Mouse (Mus musculus): ENCODE results near the gene Angel2. TPM values are rescaled to one million over a fixed set of nuclear protein-coding genes. Genes with fewer than 3 reads are reported as not detected.
"Not testable (repeated sequence)": the region's sequence is repeated elsewhere in the genome, so short reads cannot be mapped to it uniquely, and the experiment has no call there.

Angel2 gene
- 40.3 and 45.7 TPM in 2 replicates for polyA plus RNA-seq (2015; fragmentation: Nextera tagmentation; extraction: Ambion mirVana)

DNA sequence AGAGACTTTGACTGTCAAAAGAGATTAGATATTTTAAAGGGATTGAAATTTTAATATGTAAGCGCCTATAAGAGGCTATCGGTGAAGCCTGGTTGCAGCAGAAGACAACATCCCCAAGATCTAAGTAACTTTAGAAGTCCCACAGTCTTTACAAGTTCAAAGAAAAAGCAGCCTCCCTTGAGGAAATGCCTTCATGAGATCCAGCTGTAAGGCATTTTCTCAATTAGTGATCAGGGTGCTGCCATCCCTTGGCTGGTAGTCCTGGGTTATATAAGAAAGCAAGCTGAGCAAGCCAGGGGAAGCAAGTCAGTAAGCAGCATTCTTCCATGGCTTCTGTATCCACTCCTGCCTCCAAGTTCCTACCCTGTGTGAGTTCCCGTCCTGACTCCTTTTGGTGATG, at the start of gene Angel2:
TSS of gene Angel2 (plus strand) at position 301 of the 400 bp plus-strand sequence.
- H3K27ac ChIP-seq (replicated peaks); ATAC-seq (ENCODE audit: insufficient number of reproducible peaks, low FRiP score, low TSS enrichment, low read depth); H3K9ac ChIP-seq; H3K36me3 ChIP-seq; H3K27me3 ChIP-seq; H3K9me3 ChIP-seq (replicated peaks); H3K4me3 ChIP-seq (replicated peaks); H3K4me1 ChIP-seq; H3K4me2 ChIP-seq (replicated peaks): not testable (repeated sequence)
- WGBS = 70% methylated on average over 3 of the region's 3 CpGs

DNA sequence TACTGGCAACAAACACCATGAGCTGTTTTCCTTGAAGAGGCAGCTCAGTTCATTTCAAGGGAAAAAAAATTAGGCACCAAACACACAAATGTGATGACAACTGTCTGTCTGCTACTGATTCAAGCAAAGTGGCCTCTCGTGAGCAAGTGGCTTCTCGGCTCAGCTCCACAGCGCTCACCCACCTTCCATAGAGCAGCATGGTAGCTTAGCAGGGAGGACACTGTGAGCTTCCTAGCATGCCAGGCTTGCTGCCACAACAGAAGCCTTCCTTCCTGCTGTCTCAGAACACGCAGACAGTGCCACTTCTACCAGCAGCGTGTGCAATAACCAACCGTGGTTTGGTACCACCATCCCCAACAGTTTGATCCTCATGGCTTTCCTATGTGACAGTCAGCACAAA, 49.2 kb upstream of the Angel2 start:
- Histone ChIP-seq H3K4me2 (replicated peaks) (no peak overlapping the region), H3K9me3 (replicated peaks) (no peaks in the 10 kb centered on the region), H3K4me3 (replicated peaks) (no peak overlapping the region), H3K36me3 (peaks cover 27% of the 10 kb centered on the region; the same call in 1 of the 2 replicates), H3K4me1 (no peaks in the 10 kb centered on the region), H3K27ac (replicated peaks) (no peak overlapping the region), H3K27me3 (no peaks in the 10 kb centered on the region), H3K9ac (no peak overlapping the region)
- no peak for ATAC-seq (ENCODE audit: insufficient number of reproducible peaks, low FRiP score, low TSS enrichment, low read depth)
- WGBS = 88% methylated on average over 6 of the region's 6 CpGs

DNA sequence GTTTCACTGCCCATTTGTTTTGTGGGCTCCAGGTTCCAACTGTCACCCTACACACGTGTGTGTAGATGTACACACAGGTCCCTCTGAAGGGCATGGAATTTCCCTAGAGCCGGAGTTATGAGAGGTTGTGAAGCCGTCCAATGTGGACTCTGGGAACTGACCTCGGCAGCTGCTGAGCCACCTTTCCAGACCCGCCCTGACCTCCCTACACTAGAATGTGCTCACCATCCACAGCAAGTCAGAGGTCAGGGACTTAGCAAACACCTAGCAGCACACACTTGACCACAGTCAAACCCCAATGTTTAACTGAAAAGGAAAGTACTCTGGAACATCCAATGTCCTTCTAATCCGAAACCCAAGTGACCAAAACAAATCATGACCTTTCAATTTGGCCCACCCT, 44.3 kb upstream of the Angel2 start:
- Histone ChIP-seq H3K4me3 (replicated peaks) (no peak overlapping the region), H3K27ac (replicated peaks) (no peak overlapping the region), H3K9me3 (replicated peaks) (no peaks in the 10 kb centered on the region), H3K9ac (no peak overlapping the region), H3K4me2 (replicated peaks) (no peak overlapping the region), H3K4me1 (no peaks in the 10 kb centered on the region), H3K27me3 (no peaks in the 10 kb centered on the region), H3K36me3 (peaks cover 22% of the 10 kb centered on the region; the same call in 1 of the 2 replicates)
- WGBS = 67% methylated on average over 6 of the region's 6 CpGs
- ATAC-seq (ENCODE audit: insufficient number of reproducible peaks, low FRiP score, low TSS enrichment, low read depth) = no peak

DNA sequence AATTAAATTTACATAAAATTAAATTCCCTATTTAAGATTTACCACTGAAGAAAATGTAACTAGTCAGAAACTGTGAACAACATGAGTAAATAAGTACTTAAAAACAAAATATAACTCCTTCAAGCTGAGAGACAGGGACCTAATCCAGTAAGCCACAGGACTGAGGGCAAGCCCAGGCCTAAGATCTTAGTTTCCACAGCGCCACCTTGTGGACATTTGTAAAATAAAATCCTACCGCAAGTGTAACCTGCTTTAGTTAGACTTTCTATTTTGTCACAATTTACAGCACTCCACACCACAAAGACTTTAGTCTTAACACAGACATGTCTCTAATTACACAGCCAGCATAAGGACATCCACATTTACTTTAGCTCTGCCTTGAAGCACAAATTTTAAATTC, 43.5 kb upstream of the Angel2 start:
- 3% methylated on average over 2 of the region's 2 CpGs for WGBS
- Histone ChIP-seq H3K27ac (replicated peaks) (no peak overlapping the region), H3K9me3 (replicated peaks) (no peaks in the 10 kb centered on the region), H3K4me2 (replicated peaks) (no peak overlapping the region), H3K4me3 (replicated peaks) (no peak overlapping the region), H3K36me3 (peaks cover 25% of the 10 kb centered on the region; the same call in 1 of the 2 replicates), H3K27me3 (no peaks in the 10 kb centered on the region), H3K9ac (no peak overlapping the region), H3K4me1 (no peaks in the 10 kb centered on the region)
- ATAC-seq (ENCODE audit: insufficient number of reproducible peaks, low FRiP score, low TSS enrichment, low read depth) = no peak

DNA sequence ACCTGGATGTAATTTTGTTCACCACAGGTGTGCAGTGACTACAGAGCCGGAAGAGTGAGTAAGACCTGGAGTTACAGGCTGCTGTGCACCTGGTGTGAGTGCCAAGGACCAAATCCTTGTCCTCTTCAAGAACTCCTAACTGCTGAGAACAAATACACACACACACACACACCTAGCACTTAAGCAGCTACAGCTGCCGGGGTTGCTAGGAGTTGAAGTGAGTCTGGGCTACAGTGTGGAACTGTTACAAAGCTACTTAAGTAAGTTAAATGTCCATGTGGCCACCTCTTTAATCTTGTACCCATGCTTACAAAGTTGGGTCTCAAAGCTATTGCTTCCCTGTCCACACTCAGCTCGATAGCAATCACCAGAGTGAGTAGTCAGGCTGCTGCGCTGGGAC, 38.9 kb upstream of the Angel2 start:
- H3K27ac ChIP-seq (replicated peaks) = no peak overlapping the region
- no peak overlapping the region for H3K4me3 ChIP-seq (replicated peaks)
- H3K4me2 ChIP-seq (replicated peaks) = no peak overlapping the region
- peaks cover 38% of the 10 kb centered on the region for H3K36me3 ChIP-seq
- no peaks in the 10 kb centered on the region for H3K4me1 ChIP-seq
- no peaks in the 10 kb centered on the region for H3K9me3 ChIP-seq (replicated peaks)
- WGBS = 84% methylated on average over 4 of the region's 4 CpGs
- H3K9ac ChIP-seq = no peak overlapping the region
- no peak for ATAC-seq (ENCODE audit: insufficient number of reproducible peaks, low FRiP score, low TSS enrichment, low read depth)
- H3K27me3 ChIP-seq = no peaks in the 10 kb centered on the region

DNA sequence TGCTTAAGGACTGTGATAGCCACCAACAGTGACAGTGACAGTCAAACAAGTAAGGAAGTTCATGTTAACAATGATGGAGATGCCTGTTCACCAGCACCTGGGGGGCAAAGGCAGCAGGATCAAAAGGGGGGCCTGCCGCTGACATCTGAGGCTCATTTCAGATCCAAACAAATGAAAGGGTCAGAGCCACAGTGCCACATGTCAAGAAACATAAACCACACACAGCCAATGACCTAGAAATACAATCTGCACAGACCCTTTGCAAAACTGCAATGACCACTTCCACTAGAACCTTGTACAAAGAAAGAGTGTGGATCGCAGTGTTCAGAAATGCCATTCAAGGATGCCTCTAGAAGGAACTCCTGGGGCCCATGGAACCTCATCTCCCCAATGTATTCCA, 36.9 kb upstream of the Angel2 start:
- Histone ChIP-seq H3K4me2 (replicated peaks) (no peak overlapping the region), H3K36me3 (peaks cover 43% of the 10 kb centered on the region), H3K27me3 (no peaks in the 10 kb centered on the region), H3K9me3 (replicated peaks) (no peaks in the 10 kb centered on the region), H3K4me1 (no peaks in the 10 kb centered on the region), H3K4me3 (replicated peaks) (no peak overlapping the region), H3K9ac (no peak overlapping the region), H3K27ac (replicated peaks) (no peak overlapping the region)
- ATAC-seq (ENCODE audit: insufficient number of reproducible peaks, low FRiP score, low TSS enrichment, low read depth) = no peak
- 91% methylated on average over 2 of the region's 2 CpGs for WGBS

DNA sequence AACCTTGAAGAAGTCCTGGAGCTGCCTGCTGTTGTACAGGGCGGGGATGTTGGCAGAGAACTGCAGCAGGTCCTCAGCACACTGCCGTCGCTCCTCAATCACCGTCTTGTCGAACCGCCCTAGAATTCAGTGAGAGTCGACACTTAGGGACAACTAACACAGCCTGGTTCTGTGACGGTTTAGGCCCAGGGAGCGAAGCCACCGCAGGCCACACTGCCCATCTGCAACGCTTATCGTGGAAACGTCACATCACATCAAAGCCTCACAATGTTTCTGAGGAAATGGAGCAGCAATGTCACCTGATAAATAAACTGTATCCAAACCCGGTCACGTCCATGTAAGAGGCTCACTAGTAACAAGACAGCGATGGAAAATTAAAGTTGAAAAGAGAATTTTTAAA, 36.3 kb upstream of the Angel2 start:
- no peak overlapping the region for H3K4me2 ChIP-seq (replicated peaks)
- no peaks in the 10 kb centered on the region for H3K4me1 ChIP-seq
- WGBS = 87% methylated on average over 16 of the region's 16 CpGs
- H3K36me3 ChIP-seq = peaks cover 37% of the 10 kb centered on the region
- no peak overlapping the region for H3K4me3 ChIP-seq (replicated peaks)
- no peaks in the 10 kb centered on the region for H3K9me3 ChIP-seq (replicated peaks)
- ATAC-seq (ENCODE audit: insufficient number of reproducible peaks, low FRiP score, low TSS enrichment, low read depth) = no peak
- no peak overlapping the region for H3K27ac ChIP-seq (replicated peaks)
- H3K27me3 ChIP-seq = no peaks in the 10 kb centered on the region
- no peak overlapping the region for H3K9ac ChIP-seq

DNA sequence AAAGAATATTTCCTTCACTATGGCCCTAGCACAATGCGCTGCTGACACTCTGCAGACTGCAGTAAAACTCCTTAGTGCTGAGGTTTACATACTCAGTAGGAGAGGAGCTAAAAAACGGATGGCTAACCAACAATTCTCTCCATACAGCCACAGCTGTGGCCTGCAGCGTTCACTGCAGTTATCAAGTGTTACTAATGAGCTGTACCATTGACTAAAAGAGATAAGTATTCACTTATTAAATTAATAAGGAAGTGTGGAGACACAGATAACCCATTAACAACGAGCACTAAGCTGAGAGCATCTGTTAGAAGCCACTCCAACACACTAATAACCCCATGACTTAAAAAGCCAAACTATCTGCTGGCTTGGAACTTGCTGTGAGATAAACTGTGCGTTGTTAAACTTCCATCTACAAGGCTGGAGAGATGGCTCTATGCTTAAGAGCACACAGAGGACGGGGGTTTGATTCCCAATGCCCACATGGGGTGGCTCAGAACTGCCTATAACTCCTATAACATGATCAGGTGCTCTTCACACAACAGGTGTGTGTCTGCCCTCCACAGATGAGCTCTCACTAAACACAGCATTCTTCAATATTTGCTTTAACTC, 31.2 kb upstream of the Angel2 start:
- Histone ChIP-seq H3K36me3 (peaks cover 36% of the 10 kb centered on the region), H3K4me1 (no peaks in the 10 kb centered on the region), H3K27me3 (no peaks in the 10 kb centered on the region), H3K27ac (replicated peaks) (no peak overlapping the region), H3K4me3 (replicated peaks) (no peak overlapping the region), H3K4me2 (replicated peaks) (no peak overlapping the region), H3K9me3 (replicated peaks) (no peaks in the 10 kb centered on the region), H3K9ac (no peak overlapping the region)
- ATAC-seq (ENCODE audit: insufficient number of reproducible peaks, low FRiP score, low TSS enrichment, low read depth) = no peak
- 88% methylated on average over 6 of the region's 6 CpGs for WGBS

DNA sequence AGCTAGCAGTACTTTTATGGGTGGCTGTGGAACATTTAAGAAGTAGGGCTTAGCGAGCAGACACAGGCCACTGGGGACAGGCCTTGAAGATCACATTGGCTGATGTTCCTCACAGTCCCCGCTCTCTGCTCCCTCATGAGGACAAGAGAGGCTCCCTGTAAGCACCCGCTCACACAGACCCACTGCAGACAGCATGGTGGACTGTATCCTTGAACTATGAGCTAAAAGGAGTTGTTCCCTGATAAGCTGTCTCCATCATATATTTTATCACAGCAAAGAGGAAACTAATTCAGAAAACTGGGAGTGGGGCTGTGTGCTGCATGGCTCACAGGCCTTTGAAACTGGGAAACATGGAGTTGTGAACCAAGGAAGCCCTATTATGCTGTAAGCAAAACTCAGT, 26.7 kb upstream of the Angel2 start:
- Histone ChIP-seq H3K4me1 (no peaks in the 10 kb centered on the region), H3K27ac (replicated peaks) (no peak overlapping the region), H3K4me3 (replicated peaks) (no peak overlapping the region), H3K27me3 (no peaks in the 10 kb centered on the region), H3K36me3 (peaks cover 26% of the 10 kb centered on the region), H3K9me3 (replicated peaks) (no peaks in the 10 kb centered on the region), H3K4me2 (replicated peaks) (no peak overlapping the region), H3K9ac (no peak overlapping the region)
- 95% methylated on average over 3 of the region's 3 CpGs for WGBS
- no peak for ATAC-seq (ENCODE audit: insufficient number of reproducible peaks, low FRiP score, low TSS enrichment, low read depth)

DNA sequence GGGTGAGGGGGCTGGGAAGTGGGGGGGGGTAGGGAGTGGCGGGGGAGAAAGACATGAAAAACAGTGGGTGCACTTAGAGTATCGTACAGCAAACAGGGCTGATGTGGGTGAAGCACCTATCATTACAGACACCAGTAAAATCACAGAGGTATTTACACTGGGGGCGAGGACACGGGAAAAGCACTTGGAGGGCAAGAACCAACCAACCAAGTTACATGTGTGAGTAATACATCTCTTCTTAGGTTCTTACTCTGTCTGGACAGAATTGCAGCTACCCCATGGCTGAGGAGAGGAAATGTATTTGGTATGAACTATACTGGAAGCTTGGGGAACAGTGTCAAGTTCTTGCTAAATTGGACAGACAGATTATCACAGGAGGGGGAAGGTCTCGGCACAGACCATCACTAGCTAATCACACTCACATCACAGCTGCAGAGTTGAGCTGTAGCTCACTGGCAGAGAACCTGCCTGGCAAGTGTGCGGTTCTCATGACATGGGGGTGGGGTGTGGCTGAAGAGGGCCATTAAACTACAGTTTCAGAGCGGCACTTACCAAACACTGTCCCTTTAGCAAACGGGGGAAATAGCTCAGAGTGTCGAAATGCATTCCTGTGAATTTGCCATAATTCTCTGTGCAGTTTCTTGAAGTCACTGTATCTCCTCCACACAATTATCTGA, 25.9 kb upstream of the Angel2 start:
- Histone ChIP-seq H3K36me3 (peaks cover 31% of the 10 kb centered on the region), H3K9me3 (replicated peaks) (no peaks in the 10 kb centered on the region), H3K27ac (replicated peaks) (peak overlapping the region; percentile 24; the same call in 1 of the 2 replicates), H3K9ac (no peak overlapping the region), H3K4me1 (no peaks in the 10 kb centered on the region), H3K4me2 (replicated peaks) (no peak overlapping the region), H3K27me3 (no peaks in the 10 kb centered on the region), H3K4me3 (replicated peaks) (no peak overlapping the region)
- no peak for ATAC-seq (ENCODE audit: insufficient number of reproducible peaks, low FRiP score, low TSS enrichment, low read depth)
- 66% methylated on average over 9 of the region's 9 CpGs for WGBS

DNA sequence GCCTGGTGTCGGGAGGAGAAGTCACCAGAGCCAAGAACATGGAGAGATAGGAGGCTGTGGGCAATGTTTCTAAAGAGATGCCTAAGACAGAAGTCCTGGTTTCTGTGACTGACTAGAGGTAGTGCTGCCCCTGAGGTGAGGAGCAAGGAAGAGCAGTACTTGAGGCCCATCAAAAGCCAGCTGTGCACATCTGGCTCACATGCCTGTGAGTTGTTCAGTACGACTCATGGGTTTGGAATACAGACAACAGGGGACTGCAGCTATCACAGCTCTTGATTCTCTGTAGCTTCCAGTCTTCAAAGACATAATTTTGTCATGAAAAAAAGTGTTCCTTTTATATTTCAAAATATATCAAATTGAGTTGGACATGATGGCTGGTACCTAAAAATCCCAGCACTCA, 23.8 kb upstream of the Angel2 start:
- Histone ChIP-seq H3K27me3 (no peaks in the 10 kb centered on the region), H3K27ac (replicated peaks) (no peak overlapping the region), H3K4me2 (replicated peaks) (no peak overlapping the region), H3K4me3 (replicated peaks) (no peak overlapping the region), H3K9me3 (replicated peaks) (no peaks in the 10 kb centered on the region), H3K4me1 (no peaks in the 10 kb centered on the region), H3K36me3 (peaks cover 34% of the 10 kb centered on the region), H3K9ac (no peak overlapping the region)
- WGBS = 66% methylated on average over 2 of the region's 2 CpGs
- no peak for ATAC-seq (ENCODE audit: insufficient number of reproducible peaks, low FRiP score, low TSS enrichment, low read depth)

DNA sequence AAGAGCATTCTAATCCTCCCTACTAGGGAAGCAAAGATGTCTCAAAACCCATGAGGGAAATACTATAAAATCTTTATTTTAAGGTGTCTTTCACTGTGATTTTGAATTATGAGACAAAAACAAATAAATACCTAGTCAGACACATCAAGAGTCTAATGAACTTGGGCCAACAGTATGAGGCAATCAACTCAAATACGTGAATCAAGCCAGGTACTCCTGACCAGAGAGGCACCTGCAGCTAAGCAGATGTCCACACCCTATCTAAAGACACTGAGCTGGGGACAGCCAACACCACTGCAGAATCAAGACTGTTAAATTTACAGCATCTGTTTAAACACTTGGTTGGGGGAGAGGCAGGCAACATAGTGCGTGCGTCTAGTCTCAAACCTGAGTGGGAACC, 20.8 kb upstream of the Angel2 start:
- Histone ChIP-seq H3K9me3 (replicated peaks) (no peaks in the 10 kb centered on the region), H3K4me1 (no peaks in the 10 kb centered on the region; the same call in 1 of the 2 replicates), H3K4me3 (replicated peaks) (no peak overlapping the region), H3K36me3 (peaks cover 21% of the 10 kb centered on the region), H3K9ac (no peak overlapping the region), H3K4me2 (replicated peaks) (no peak overlapping the region), H3K27me3 (no peaks in the 10 kb centered on the region), H3K27ac (replicated peaks) (no peak overlapping the region)
- ATAC-seq (ENCODE audit: insufficient number of reproducible peaks, low FRiP score, low TSS enrichment, low read depth) = no peak
- 94% methylated on average over 3 of the region's 3 CpGs for WGBS
